In genomic region chr9:76695547-76695946, GRCm38 (mm10) we compare ENCODE assay signal across 19 mouse cellular contexts.
DNase-seq lines count a peak whose midpoint lies in the region; ATAC-seq lines count a peak whose summit lies in the region.
"Had no signal": no experiment of that assay in that cellular context is flagged by ENCODE, and none has a peak within 500 bp of the region (broad histone marks: within the 10 kb centered on the region; RNA-seq: fewer than 3 reads in every experiment).

No protein-coding gene starts in this region.

- H3K4me1 ChIP-seq in lung, embryonic 16.5 days (replicated peaks; ENCODE audit: control insufficient read depth, insufficient read depth, low read length): 0 out of 2 replicates have a peak, but pooled peaks cover 3% of the 10 kb centered on the region
- H3K4me1 ChIP-seq: heart, embryonic 12.5 days; hindbrain, embryonic 10.5 days; liver, embryonic 13.5 days; megakaryocyte, embryonic 14.5 days had no signal

- H3K4me3 ChIP-seq in lung, embryonic 16.5 days (ENCODE audit: low read length): no peak overlapping the region
- H3K4me3 ChIP-seq: erythroblast, embryonic 14.5 days; heart, embryonic 12.5 days; hindbrain, embryonic 10.5 days; liver, embryonic 13.5 days; megakaryocyte, embryonic 14.5 days had no signal

- H3K27ac ChIP-seq in lung, embryonic 16.5 days (ENCODE audit: low read length): no peak overlapping the region
- H3K27ac ChIP-seq: hindbrain, embryonic 10.5 days; liver, embryonic 13.5 days had no signal

- 50% methylated on average over 4 of the region's 4 CpGs for WGBS in lung, embryonic 16.5 days

- ATAC-seq in lung, embryonic 16.5 days (ENCODE audit: low read depth): peak; percentile 60; the same call in 1 of the 2 replicates
- ATAC-seq: forebrain, postnatal 0 days; inflammation-experienced regulatory T-cells, adult 6 months had no signal

- no peaks in the 10 kb centered on the region for H3K9me3 ChIP-seq in lung, embryonic 16.5 days (ENCODE audit: control insufficient read depth, low read length)
- H3K9me3 ChIP-seq: heart, embryonic 12.5 days; hindbrain, embryonic 10.5 days; liver, embryonic 13.5 days; megakaryocyte, embryonic 14.5 days had no signal

- intact Hi-C loops in left cerebral cortex, postnatal 25 days (cut with DNase I): no loop called here
- intact Hi-C loops in heart, postnatal 25 days (cut with DNase I): no loop called here

- no peaks in the 10 kb centered on the region for H3K36me3 ChIP-seq in lung, embryonic 16.5 days (ENCODE audit: control insufficient read depth, insufficient read depth, low read length)
- H3K36me3 ChIP-seq: heart, embryonic 12.5 days; hindbrain, embryonic 10.5 days; liver, embryonic 13.5 days had no signal

- H3K9ac ChIP-seq in lung, embryonic 16.5 days (ENCODE audit: low read length): no peak overlapping the region
- H3K9ac ChIP-seq: forebrain, postnatal 0 days; heart, embryonic 12.5 days; liver, embryonic 13.5 days had no signal

- no peak overlapping the region for H3K4me2 ChIP-seq in lung, embryonic 16.5 days (ENCODE audit: low read depth, low read length)
- H3K4me2 ChIP-seq: heart, embryonic 12.5 days; liver, embryonic 13.5 days had no signal

- DNase-seq in embryo, embryonic 9.5 days (ENCODE audit: extremely low spot score): peak; percentile 1
- no peak for DNase-seq in embryo, embryonic 11 days
- DNase-seq in urinary bladder, postnatal 14 days (ENCODE audit: low spot score): peak; percentile 65
- DNase-seq in urinary bladder, adult 2 months (ENCODE audit: low spot score): no peak
- no peak for DNase-seq in left cerebral cortex, postnatal 25 days (ENCODE audit: low spot score in 2 of 2)
- no peak for DNase-seq in neural tube, embryonic 10.5 days (ENCODE audit: extremely low spot score, low spot score)
- DNase-seq in heart, postnatal 25 days (ENCODE audit: low spot score): no peak
- DNase-seq: adrenal gland, postnatal 14 days; cerebellum, postnatal 10 days; forebrain, postnatal 0 days; gastrocnemius, postnatal 25 days; liver, embryonic 13.5 days; right cerebral cortex, adult 18-20 months had no signal

- H3K27me3 ChIP-seq in lung, embryonic 16.5 days (ENCODE audit: control insufficient read depth, insufficient read depth, low read depth, low read length): no peaks in the 10 kb centered on the region
- H3K27me3 ChIP-seq: heart, embryonic 12.5 days; liver, embryonic 13.5 days; megakaryocyte, embryonic 14.5 days had no signal

Comparison
In these comparisons a context has a peak if more than half of its experiments do, and no peak if none do; other contexts are left out.
1. DNase-seq: peak in embryo, embryonic 9.5 days (single experiment) and urinary bladder, postnatal 14 days (single experiment); none in embryo, embryonic 11 days (single experiment), urinary bladder, adult 2 months (single experiment), left cerebral cortex, postnatal 25 days (0 of 2), neural tube, embryonic 10.5 days (single experiment) and heart, postnatal 25 days (single experiment).